Mouse (Mus musculus) CH12.LX (cell line): Measurements from ENCODE around the gene Sstr3. TPM values are rescaled to one million over a fixed set of nuclear protein-coding genes. Genes with fewer than 3 reads are reported as not detected.
A peak's percentile ranks its signal among the peaks of the same experiment; 100 is the strongest.

ENCODE experiments used
- DNase-seq: peaks from one replicate; pipeline ENCODE4 v3.0.0-alpha.2; 2013; ENCODE audit errors: extremely low read depth
- H3K27ac ChIP-seq: 2 replicates; pipeline ENCODE4 v1.5.1; 2012; ENCODE audit warnings: low read depth, mild to moderate bottlenecking, control low read depth, moderate library complexity; ENCODE audit not compliant: insufficient read depth
- H3K27me3 ChIP-seq: replicated peaks from 2 replicates; pipeline ENCODE3; 2012; ENCODE audit warnings: inconsistent platforms
- H3K36me3 ChIP-seq, 2 experiments: replicated peaks in 1 of 2; 2 replicates each; pipeline versions ENCODE3 to v1.6.1; 2012; ENCODE audit warnings: inconsistent platforms in 1 of 2, low read length in 1 of 2, mild to moderate bottlenecking in 1 of 2, mixed read lengths in 1 of 2, moderate library complexity in 1 of 2; ENCODE audit not compliant: control insufficient read depth in 1 of 2, insufficient read depth in 1 of 2
- H3K4me1 ChIP-seq, 2 experiments: 2 replicates each; pipeline ENCODE4 v1.6.1; 2012; ENCODE audit warnings: inconsistent platforms in 1 of 2, moderate library complexity in 1 of 2; ENCODE audit not compliant: insufficient read depth in 2 of 2, control insufficient read depth in 1 of 2
- H3K4me2 ChIP-seq: 2 replicates; pipeline ENCODE4 v1.6.1; 2012; ENCODE audit warnings: low read depth, mild to moderate bottlenecking, control low read depth; ENCODE audit not compliant: poor library complexity, insufficient read depth, severe bottlenecking
- H3K4me3 ChIP-seq, 3 experiments: fragments of 150-350 bp in 1 of 3; sonication (generic) in 1 of 3; replicated peaks in 1 of 3; 2 replicates each; pipeline versions ENCODE3 to v1.5.1; 2011 to 2012; ENCODE audit warnings: low read depth in 2 of 3, low read length in 2 of 3, mild to moderate bottlenecking in 2 of 3, moderate library complexity in 2 of 3, control low read depth in 1 of 3, improper control_type of control experiment in 1 of 3, inconsistent platforms in 1 of 3, mixed read lengths in 1 of 3; ENCODE audit not compliant: poor library complexity in 1 of 3
- H3K79me2 ChIP-seq: replicated peaks from 2 replicates; pipeline ENCODE4 v1.6.1; 2012; ENCODE audit warnings: mild to moderate bottlenecking, moderate library complexity; ENCODE audit not compliant: control insufficient read depth, poor library complexity, insufficient read depth, severe bottlenecking; ENCODE audit errors: extremely low read depth
- H3K9ac ChIP-seq: 2 replicates; pipeline ENCODE4 v1.6.1; 2012; ENCODE audit warnings: low read depth, mild to moderate bottlenecking, control low read depth, moderate library complexity; ENCODE audit not compliant: insufficient read depth
- H3K9me3 ChIP-seq: replicated peaks from 2 replicates; pipeline ENCODE3; 2012; ENCODE audit warnings: low read length, inconsistent platforms, mixed read lengths
- BHLHE40 ChIP-seq: IDR thresholded peaks from 2 replicates; pipeline ENCODE4 v1.6.1; 2011; ENCODE audit warnings: mild to moderate bottlenecking, low read depth, low read length, improper control_type of control experiment
- E2F4 ChIP-seq: IDR thresholded peaks from 2 replicates; pipeline ENCODE4 v1.6.1; 2011; ENCODE audit warnings: low read depth, low read length, improper control_type of control experiment; ENCODE audit not compliant: insufficient replicate concordance
- GABPA ChIP-seq: IDR thresholded peaks from 2 replicates; pipeline ENCODE4 v1.6.1; 2012; ENCODE audit warnings: low read depth, low read length, improper control_type of control experiment, inconsistent platforms; ENCODE audit not compliant: insufficient replicate concordance
- IRF4 ChIP-seq: IDR thresholded peaks from 2 replicates; pipeline ENCODE4 v1.6.1; 2014; ENCODE audit warnings: low read depth, mild to moderate bottlenecking, inconsistent platforms, low read length, improper control_type of control experiment
- JUN ChIP-seq: IDR thresholded peaks from 2 replicates; pipeline ENCODE4 v1.6.1; 2011; ENCODE audit warnings: low read depth, mild to moderate bottlenecking, low read length, improper control_type of control experiment, moderate library complexity; ENCODE audit not compliant: insufficient read depth
- JUND ChIP-seq: conservative IDR thresholded peaks from 2 replicates; pipeline ENCODE4 v1.6.1; 2011; ENCODE audit warnings: low read depth, low read length, improper control_type of control experiment
- KAT2A ChIP-seq: IDR thresholded peaks from 2 replicates; pipeline ENCODE4 v1.6.1; 2012; ENCODE audit warnings: low read length, improper control_type of control experiment, inconsistent platforms; ENCODE audit not compliant: insufficient replicate concordance
- MAZ ChIP-seq: IDR thresholded peaks from 2 replicates; pipeline ENCODE4 v1.6.1; 2012; ENCODE audit warnings: low read depth, mild to moderate bottlenecking, inconsistent platforms, low read length, improper control_type of control experiment, moderate library complexity
- NRF1 ChIP-seq: IDR thresholded peaks from 2 replicates; pipeline ENCODE4 v1.6.1; 2014; ENCODE audit warnings: low read depth, mild to moderate bottlenecking, inconsistent platforms, low read length, improper control_type of control experiment, moderate library complexity
- PAX5 ChIP-seq: IDR thresholded peaks from 2 replicates; pipeline ENCODE4 v1.6.1; 2012; ENCODE audit warnings: low read length, inconsistent platforms, mixed read lengths
- RAD21 ChIP-seq: IDR thresholded peaks from 2 replicates; pipeline ENCODE4 v1.6.1; 2011; ENCODE audit warnings: low read depth, mild to moderate bottlenecking, low read length, improper control_type of control experiment, moderate library complexity
- SMC3 ChIP-seq: IDR thresholded peaks from 2 replicates; pipeline ENCODE4 v1.6.1; 2011; ENCODE audit warnings: low read depth, low read length, improper control_type of control experiment
- TCF12 ChIP-seq: IDR thresholded peaks from 2 replicates; pipeline ENCODE4 v1.6.1; 2014; ENCODE audit warnings: low read depth, mild to moderate bottlenecking, inconsistent platforms, low read length, improper control_type of control experiment
- dilution Hi-C: fragments of 300-500 bp; cut with MboI; formaldehyde crosslinking; loops from 2 replicates; pipeline ENCODE4 v1.14.3; 2020; ENCODE audit warnings: low sequenced_read_pairs; ENCODE audit not compliant: extremely low pct_unique_long_range_greater_than_20kb, extremely low pct_ligation_motif_present
- in situ Hi-C: fragments of 300-500 bp; cut with MboI; formaldehyde crosslinking; loops from 3 replicates; pipeline ENCODE4 v1.14.3; 2019; ENCODE audit warnings: low sequenced_read_pairs, low pct_ligation_motif_present, low pct_unique_long_range_greater_than_20kb, mixed read lengths
- polyA plus RNA-seq: library from polyadenylated mRNA; unstranded; fragments of >175 nt; gene quantifications from 2 replicates; pipeline ENCODE4 v1.2.1, GENCODE M21; 2012; ENCODE audit warnings: low read depth; ENCODE audit not compliant: insufficient read length
- total RNA-seq, 2 experiments: library from RNA; depleted of rRNA; stranded (reverse); fragments of 300-350 nt in 1 of 2; fragments of >200 nt in 1 of 2; gene quantifications; 2 replicates each; pipeline ENCODE4 v1.2.3; 2012 to 2014

The Sstr3 gene
- not detected in 2 replicates for total RNA-seq (2012; rRNA removed)
- total RNA-seq (2014; rRNA removed), result not detected in 2 replicates
- 0.14 and 0.36 TPM in 2 replicates for polyA plus RNA-seq

- H3K9ac ChIP-seq, result no peak within 1 kb of the TSS
- dilution Hi-C loops, result no loop called here
- H3K4me2 ChIP-seq, result no peak within 1 kb of the TSS; the same call in 1 of the 2 replicates
- peaks cover 11% of the 10 kb centered on the region for H3K27me3 ChIP-seq
- no peaks in the 10 kb centered on the region for H3K79me2 ChIP-seq
- DNase-seq, result no peak
- in situ Hi-C loops, result loop anchor here (25.0 kb wide), 2 partner anchors 357 to 582 kb away; partner anchors contain the start of genes Eif3d and Foxred2
- TF ChIP-seq BHLHE40 (peak; percentile 29; the same call in 1 of the 2 replicates), TCF12 (no peak), E2F4 (no peak), NRF1 (no peak), GABPA (no peak), IRF4 (peak; percentile 35; the same call in 1 of the 2 replicates), MAZ (peak; percentile 33; the same call in 1 of the 2 replicates), JUN (no peak)
- TF ChIP-seq, all 38 proteins: peak for 3
- no peak within 1 kb of the TSS for H3K4me3 ChIP-seq
- H3K9me3 ChIP-seq, result peaks cover 1% of the 10 kb centered on the region
- no peaks in the 10 kb centered on the region for H3K36me3 ChIP-seq
- H3K4me1 ChIP-seq, result peaks cover 22 to 39% of the 10 kb centered on the region in 2 experiments
- H3K27ac ChIP-seq, result no peak within 1 kb of the TSS
These were observed at the start of gene Sstr3 for GRCm38 (mm10) chr15:78544561-78545001. Sstr3 (minus strand) TSS chr15:78544685.

GRCm38 (mm10) chr15:78593896-78594425, 49.5 kb upstream of the Sstr3 start:
- dilution Hi-C loops, result no loop called here
- Histone ChIP-seq H3K36me3 (peaks cover 0 to 3% of the 10 kb centered on the region in 2 experiments), H3K27ac (no peak overlapping the region)

More at GRCm38 (mm10) chr15:78593896-78594425, 49.5 kb upstream of the Sstr3 start:
- Histone ChIP-seq H3K79me2 (peaks cover 10% of the 10 kb centered on the region), H3K4me3 (no peak overlapping the region), H3K9ac (no peak overlapping the region), H3K4me1 (peaks cover 40 to 82% of the 10 kb centered on the region in 2 experiments), H3K27me3 (no peaks in the 10 kb centered on the region), H3K9me3 (no peaks in the 10 kb centered on the region), H3K4me2 (no peak overlapping the region)
- no peak for DNase-seq
- in situ Hi-C loops, result no loop called here
- TF ChIP-seq JUN, result no peak
- no peak for TF ChIP-seq SMC3
- no peak for TF ChIP-seq PAX5
- no peak for TF ChIP-seq KAT2A
- no peak for TF ChIP-seq JUND
- no peak for TF ChIP-seq GABPA
- TF ChIP-seq RAD21, result no peak
